Mouse (Mus musculus) spleen, embryonic (tissue): ENCODE data around the gene Atp6v0d1.

Experiments used
- CTCF ChIA-PET: fragments of 350-600 bp; sonication (Branson Sonifier 250); formaldehyde crosslinking; loops from one replicate; lab custom pipeline; 2022; lab: Charles Lee

The Atp6v0d1 gene

DNA sequence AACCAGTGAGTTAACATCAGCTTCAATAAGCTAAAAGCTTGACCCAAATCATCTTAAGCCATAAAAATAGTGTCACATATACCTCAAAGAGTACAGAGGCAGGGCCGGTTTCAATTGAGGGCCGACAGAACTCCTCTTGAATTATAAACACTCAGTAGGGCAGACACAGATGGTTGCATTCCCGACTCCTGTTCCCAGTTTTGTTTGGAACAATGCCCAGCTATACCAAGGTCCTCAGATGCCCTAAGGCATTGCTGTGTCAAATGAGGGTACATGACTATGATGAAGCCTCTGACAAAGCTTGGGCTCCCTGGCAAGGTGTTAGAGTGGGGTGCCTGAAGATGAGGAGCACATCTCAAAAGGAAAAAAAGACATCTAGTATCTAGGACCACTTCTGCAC is 9.7 kb upstream of the Atp6v0d1 start:
- CTCF ChIA-PET, result interaction anchor here (0.6 kb wide), 1 partner anchor 119 kb away, joined by 5 read pairs; no protein-coding TSS in a partner anchor

DNA sequence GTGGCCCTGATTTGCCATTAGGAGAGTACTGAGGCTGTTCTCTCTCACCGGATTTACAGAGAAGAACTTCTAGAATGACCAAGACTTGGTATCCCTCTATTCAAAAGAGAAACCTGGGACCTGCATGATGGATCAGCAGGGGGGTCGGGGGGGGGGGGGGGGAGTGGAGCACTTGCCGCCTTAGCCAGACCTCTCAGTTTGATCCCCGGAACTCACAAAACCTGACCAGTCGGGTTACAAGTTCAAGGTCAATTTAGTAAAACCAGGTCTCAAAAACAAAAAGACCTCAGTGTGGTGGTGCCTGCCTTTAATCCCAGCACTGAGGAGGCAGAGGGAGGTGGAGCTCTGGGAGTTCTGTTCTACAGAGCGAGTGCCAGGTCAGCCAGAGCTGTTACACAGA is 8.9 kb upstream of the Atp6v0d1 start:
- CTCF ChIA-PET, result no interaction called here

- CTCF ChIA-PET, result no interaction called here
These were observed 7.6 kb upstream of the Atp6v0d1 start for GRCm38 (mm10) chr8:105573427-105573826.

DNA sequence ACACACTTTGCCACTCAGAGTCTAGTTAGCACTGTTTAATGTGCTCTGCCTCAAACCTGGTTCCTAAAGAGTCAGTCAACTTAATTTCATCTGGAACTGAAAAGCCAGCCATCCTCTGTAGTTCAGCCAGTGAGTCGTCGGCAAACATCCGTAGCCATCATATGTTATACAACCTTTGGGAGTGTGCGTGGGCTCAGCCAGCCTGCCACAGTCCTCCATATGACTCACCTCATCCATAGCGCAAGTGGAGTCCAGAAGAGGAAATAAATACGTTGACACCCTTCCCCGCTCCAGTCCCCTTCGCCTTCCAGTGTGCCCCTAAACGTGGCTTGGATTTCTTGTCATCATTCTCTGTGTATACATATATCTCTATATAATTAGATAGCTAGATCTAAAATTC is 6.0 kb upstream of the Atp6v0d1 start:
- CTCF ChIA-PET, result no interaction called here

DNA sequence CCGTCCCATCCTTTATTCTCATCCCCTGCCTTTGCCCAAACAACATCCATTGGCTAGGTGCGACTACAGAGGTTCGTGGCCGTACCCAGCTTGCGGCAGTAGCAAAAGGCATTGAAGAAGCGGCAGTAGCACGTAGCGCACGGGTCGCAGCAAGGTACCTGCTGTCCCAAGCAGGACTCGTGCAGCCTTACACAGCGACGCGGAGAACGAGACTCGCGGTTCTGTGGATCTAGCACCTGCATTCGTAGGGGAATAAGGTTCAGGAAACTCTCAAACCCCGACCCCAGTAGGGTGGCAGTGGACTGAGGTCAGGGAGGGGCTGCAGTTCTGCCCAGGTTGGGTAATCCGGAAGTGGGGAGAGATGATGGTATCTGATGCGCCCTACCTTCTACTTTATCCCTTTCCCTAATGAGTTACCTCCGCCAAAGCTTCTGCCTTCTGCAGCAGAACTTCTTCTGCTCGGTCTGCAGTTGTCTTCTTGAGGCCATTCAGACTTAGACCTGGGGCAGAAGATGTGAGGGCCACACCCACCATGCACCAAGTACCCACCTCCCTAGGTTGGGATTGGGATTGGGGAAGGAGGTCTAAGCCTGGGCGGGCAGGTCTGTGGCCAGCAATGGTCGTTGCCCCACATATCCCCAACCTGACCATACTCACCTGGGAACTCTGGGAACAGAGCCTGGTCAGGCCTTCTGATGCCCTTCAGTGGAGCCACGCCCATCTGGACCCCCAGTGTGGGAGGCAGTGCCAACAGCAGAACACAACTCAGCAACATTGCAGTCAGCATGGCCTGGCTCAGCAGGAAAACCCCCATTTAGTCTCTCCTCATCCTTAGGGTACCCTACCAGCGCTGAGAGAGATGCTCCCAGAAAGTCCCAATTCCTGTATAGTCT is 1.1 kb upstream of the Atp6v0d1 start:
- CTCF ChIA-PET, result interaction anchor here (0.5 to 2.4 kb wide), 3 partner anchors 30 to 162 kb away, joined by 3 to 7 read pairs (median 4); partner anchors contain the start of gene Ripor1

GRCm38 (mm10) chr8:105565401-105565881 is 406 bp downstream of the Atp6v0d1 start:
- CTCF ChIA-PET, result interaction anchor here (0.5 to 2.4 kb wide), 3 partner anchors 31 to 47 kb away, joined by 3 to 7 read pairs (median 3); partner anchors contain the start of gene Ripor1

DNA sequence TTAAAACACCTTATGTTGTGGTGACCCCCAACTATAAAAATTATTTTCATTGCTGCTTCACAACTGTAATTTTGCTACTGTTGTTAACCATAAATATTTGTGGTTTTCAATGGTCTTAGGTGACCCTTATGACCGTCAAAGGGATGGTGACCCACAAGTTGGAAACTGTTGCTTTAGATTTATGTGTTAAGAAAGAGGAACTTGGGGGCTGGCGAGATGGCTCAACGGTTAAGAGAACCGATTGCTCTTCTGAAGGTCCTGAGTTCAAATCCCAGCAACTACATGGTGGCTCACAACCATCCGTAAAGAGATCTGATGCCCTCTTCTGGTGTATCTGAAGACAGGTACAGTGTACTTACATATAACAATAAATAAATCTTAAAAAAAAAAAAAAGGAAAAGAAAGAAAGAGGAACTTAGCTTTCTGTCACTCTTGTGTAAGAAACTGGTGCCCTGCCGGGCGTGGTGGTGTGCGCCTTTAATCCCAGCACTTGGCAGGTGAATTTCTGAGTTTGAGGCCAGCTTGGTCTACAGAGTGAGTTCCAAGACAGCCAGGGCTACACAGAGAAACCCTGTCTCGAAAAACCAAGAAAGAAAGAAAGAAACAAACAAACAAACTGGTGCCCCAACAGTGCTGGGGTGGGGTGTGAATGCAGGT is 1.1 kb downstream of the Atp6v0d1 start:
- CTCF ChIA-PET, result interaction anchor here (0.6 to 2.4 kb wide), 2 partner anchors 10 to 32 kb away, joined by 3 to 7 read pairs; no protein-coding TSS in a partner anchor

- CTCF ChIA-PET, result no interaction called here
These were observed 2.0 kb downstream of the Atp6v0d1 start for GRCm38 (mm10) chr8:105563871-105564270.

- CTCF ChIA-PET, result no interaction called here
These were observed 3.0 kb downstream of the Atp6v0d1 start for GRCm38 (mm10) chr8:105562863-105563262.

DNA sequence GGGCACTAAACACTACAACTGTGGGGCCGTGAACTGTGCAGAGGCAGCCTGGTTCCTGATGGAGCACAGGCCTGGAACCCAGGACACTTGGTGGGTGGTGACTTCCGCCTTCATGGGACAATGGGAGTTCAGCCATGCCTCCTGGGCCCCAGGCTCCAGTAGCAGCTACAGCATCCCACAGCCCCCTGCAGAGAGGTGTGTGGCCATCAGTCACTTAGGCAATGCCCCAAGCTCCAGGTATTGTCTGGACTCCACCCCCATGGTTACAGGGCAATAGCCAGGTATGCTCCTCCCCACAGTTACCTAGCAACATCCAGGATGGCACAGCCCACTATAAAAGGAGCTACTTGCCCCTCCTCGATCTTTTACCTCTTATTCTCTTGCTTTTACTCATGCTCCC is 10.6 kb downstream of the Atp6v0d1 start:
- CTCF ChIA-PET, result interaction anchor here (0.7 kb wide), 2 partner anchors 9 to 402 kb away, joined by 3 read pairs; no protein-coding TSS in a partner anchor

DNA sequence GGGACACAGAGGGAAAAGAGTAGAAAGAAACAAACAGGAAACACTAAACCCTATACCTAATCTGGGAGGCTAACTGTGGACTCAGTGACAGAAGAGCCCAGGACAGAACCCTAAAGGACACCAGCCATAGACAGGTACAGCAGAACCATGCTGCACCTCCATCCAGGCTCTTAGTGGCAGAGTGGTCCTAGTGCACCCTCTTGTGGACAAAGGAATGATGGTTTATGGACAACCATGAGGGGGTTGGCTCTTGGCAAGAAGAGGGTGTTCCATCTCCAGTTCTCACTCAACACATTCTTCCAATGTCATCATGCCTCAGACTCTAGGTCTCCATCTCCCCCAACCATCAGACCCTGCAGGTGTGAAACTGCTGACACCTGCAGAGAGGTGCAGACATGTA is 11.8 kb downstream of the Atp6v0d1 start:
- CTCF ChIA-PET, result no interaction called here

- CTCF ChIA-PET, result interaction anchor here (0.7 kb wide), 1 partner anchor 35 kb away, joined by 3 read pairs; the partner anchor contains the start of gene Hsd11b2
These were observed 13.0 kb downstream of the Atp6v0d1 start for GRCm38 (mm10) chr8:105552824-105553223.

DNA sequence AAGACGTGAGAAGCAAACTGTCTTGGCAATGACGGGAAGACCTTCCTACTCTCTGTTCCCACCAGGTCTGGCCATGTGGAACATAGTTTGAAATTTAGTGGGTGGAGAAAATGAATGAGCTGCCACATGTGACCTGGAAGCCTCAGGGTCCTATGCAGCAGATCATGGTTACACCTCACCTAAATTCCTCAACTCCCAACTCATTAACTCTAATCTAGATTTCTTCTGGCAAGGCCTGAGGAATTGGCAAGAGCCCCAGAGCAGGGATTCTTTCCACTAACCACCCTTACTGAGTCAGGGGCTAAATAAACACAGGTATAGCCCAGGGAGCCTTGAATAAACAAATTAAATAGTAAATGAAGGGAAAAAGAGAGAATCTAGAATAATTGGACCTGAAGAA is 13.8 kb downstream of the Atp6v0d1 start:
- CTCF ChIA-PET, result interaction anchor here (0.7 kb wide), 1 partner anchor 34 kb away, joined by 3 read pairs; the partner anchor contains the start of gene Hsd11b2

DNA sequence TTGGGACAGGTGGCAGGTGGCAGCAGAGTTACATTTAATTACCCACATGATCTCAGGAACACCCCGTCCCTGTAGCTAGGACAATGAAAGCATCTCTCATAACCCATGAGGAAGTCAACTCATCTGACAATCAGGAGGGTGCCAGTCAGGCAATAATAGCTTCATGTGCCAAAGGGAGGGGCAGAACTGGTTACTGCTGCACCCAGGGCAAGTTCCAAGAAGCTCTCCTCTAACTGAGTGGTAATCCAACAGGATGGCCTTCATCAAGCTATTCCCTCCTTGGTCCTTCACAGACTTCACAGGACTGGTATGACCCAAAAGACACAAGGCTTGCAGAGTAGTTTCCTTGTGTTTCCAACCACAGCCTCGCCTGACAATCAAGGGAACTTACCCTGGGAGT is 15.8 kb downstream of the Atp6v0d1 start:
- CTCF ChIA-PET, result interaction anchor here (1.0 kb wide), 1 partner anchor 12 kb away, joined by 3 read pairs; no protein-coding TSS in a partner anchor

GRCm38 (mm10) chr8:105549506-105549905 is 16.3 kb downstream of the Atp6v0d1 start:
- CTCF ChIA-PET, result interaction anchor here (1.0 kb wide), 1 partner anchor 12 kb away, joined by 3 read pairs; no protein-coding TSS in a partner anchor

- CTCF ChIA-PET, result interaction anchor here (0.6 kb wide), 1 partner anchor 20 kb away, joined by 5 read pairs; no protein-coding TSS in a partner anchor
These were observed 19.2 kb downstream of the Atp6v0d1 start for GRCm38 (mm10) chr8:105546384-105547350.

DNA sequence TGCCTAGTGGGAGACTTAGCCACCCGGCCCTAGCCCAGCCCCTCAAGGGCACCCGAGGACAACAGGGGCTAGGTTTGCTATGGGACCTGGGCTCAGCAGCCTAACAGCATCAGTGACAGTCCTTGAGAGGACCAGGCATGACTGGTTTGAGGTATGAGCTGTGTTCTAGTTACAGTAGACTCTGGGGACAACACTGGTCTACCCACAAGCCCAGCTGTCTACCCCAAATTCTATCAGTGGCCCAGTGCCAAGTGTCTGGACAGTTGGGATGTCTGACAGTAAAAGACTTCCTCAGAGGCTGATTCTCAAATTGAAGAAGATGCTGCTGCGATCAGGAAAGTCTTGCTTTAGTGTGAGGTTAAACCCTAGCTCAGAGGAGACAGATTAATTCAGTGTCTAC is 20.6 kb downstream of the Atp6v0d1 start:
- CTCF ChIA-PET, result no interaction called here

DNA sequence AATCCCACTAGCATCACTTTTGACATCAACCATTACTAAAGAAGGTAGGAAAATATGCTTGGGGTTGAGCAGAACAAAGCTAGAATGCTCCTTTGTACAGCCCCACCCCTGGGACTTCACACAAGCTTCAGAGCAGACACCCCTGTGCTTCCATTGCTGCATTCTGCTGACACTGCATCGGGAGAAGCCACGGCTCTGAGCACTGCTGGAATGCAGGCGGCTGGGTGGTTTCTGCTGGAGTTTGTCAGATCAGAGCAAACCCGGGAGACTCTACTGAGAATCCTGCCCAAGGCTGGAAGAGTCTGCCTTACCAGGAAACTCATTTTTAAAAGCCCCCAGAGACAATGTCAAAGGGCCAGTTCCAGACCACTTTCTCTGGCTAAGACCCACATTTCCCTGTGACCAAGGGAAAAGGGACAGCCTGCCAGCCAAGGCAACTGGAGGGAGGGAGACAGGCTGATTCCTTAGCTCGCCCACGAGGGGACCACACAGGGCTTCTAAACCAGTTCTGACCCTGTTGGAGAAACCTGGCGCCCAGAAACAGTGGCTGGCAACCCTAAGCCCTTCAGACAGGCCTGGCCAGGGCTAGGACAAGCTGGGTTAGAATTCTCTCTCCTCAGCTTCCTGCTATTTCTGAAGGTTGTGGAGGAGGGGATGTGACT is 21.2 kb downstream of the Atp6v0d1 start:
- CTCF ChIA-PET, result no interaction called here

DNA sequence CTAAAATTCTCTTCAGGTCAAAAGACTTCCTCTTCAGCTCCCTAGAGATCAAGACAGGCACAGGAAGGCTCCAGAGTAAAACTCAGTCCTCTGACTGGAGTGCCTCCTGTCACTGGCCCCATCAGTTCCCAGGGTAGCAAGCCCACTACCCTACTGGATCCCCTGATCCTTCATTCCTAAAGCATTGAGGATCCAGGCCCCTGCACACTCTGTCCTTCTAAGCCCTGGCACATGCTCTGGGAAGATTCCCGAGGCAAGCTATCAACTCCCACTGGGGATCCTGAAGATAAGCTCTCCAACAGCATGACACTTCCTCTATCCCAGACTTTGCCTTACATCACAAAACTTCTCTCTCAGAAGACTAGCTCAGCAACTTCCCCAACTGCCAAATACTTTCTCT is 22.1 kb downstream of the Atp6v0d1 start:
- CTCF ChIA-PET, result no interaction called here

GRCm38 (mm10) chr8:105542808-105543207 is 23.0 kb downstream of the Atp6v0d1 start:
- CTCF ChIA-PET, result no interaction called here
